Mouse (Mus musculus) urinary bladder, adult 2 months (tissue): ENCODE results near the gene Olfr299. TPM values are rescaled to one million over a fixed set of nuclear protein-coding genes. Genes with fewer than 3 reads are reported as not detected.

Experiments used
- DNase-seq: peaks from one replicate; pipeline ENCODE4 v3.0.0; 2022; ENCODE audit warnings: low spot score
- polyA plus RNA-seq: library from polyadenylated mRNA; depleted of rRNA; stranded (reverse); fragments of >200 nt; gene quantifications from 2 replicates; pipeline ENCODE4 v1.2.3, GENCODE M21; 2012; rRNA removed

The Olfr299 gene
- not detected in 2 replicates for polyA plus RNA-seq

GRCm38 (mm10) chr7:86459621-86460020 lies at the start of gene Olfr299:
Gene Olfr299 (plus strand): TSS chr7:86459921.
- DNase-seq = no peak

GRCm38 (mm10) chr7:86492384-86492783 lies 32.7 kb downstream of the Olfr299 start, which contains the start of gene Olfr298:
Gene Olfr298 (minus strand): TSS chr7:86492484.
- DNase-seq = no peak

Other genes with a start within 250 kb of the Olfr299 start
- not detected in 2 replicates for gene Vmn2r76, start 213.6 kb upstream of the Olfr299 start, polyA plus RNA-seq
- gene Olfr310, start 182.7 kb upstream of the Olfr299 start, polyA plus RNA-seq = not detected in 2 replicates
- gene Olfr309, start 146.2 kb upstream of the Olfr299 start, polyA plus RNA-seq = not detected in 2 replicates
- not detected in 2 replicates for gene Olfr308, start 134.3 kb upstream of the Olfr299 start, polyA plus RNA-seq
- not detected in 2 replicates for gene Olfr307, start 122.3 kb upstream of the Olfr299 start, polyA plus RNA-seq
- gene Olfr305, start 93.0 kb upstream of the Olfr299 start, polyA plus RNA-seq = not detected in 2 replicates
- not detected in 2 replicates for gene Olfr304, start 73.3 kb upstream of the Olfr299 start, polyA plus RNA-seq
- gene Olfr303, start 62.1 kb upstream of the Olfr299 start, polyA plus RNA-seq = not detected in 2 replicates
- gene Olfr301, start 56.1 kb upstream of the Olfr299 start, polyA plus RNA-seq = not detected in 2 replicates
- not detected in 2 replicates for gene Olfr298, start 32.6 kb downstream of the Olfr299 start, polyA plus RNA-seq
- not detected in 2 replicates for gene Olfr297, start 60.0 kb downstream of the Olfr299 start, polyA plus RNA-seq
- not detected in 2 replicates for gene Olfr295, start 123.9 kb downstream of the Olfr299 start, polyA plus RNA-seq
- gene Olfr294, start 156.7 kb downstream of the Olfr299 start, polyA plus RNA-seq = not detected in 2 replicates
- not detected in 2 replicates for gene Olfr293, start 189.1 kb downstream of the Olfr299 start, polyA plus RNA-seq
- gene Olfr292, start 228.4 kb downstream of the Olfr299 start, polyA plus RNA-seq = not detected in 2 replicates